5 mouse cellular contexts compared by ENCODE assay signal in the genomic region with DNA sequence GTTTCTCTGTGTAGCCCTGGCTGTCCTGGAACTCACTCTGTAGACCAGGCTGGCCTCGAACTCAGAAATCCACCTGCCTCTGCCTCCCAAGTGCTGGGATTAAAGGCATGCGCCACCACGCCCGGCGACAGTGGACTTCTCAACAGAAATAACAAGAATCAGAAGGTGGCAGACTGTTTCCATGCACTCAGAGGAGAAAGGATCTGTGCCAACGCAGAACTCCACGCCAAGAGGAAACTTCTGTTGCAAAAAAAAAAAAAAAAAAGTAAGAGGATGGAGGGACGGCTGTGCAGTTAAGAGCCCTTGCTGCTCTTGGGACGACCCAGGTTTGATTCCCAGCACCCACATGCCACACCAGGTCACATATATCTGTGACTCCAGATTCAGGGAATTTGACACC. TPM values are rescaled to one million over a fixed set of nuclear protein-coding genes. Genes with fewer than 3 reads are reported as not detected.
"Had no signal": no experiment of that assay in that cellular context is flagged by ENCODE, and none has a peak within 500 bp of the region (broad histone marks: within the 10 kb centered on the region; RNA-seq: fewer than 3 reads in every experiment).

No protein-coding gene starts in this region.

RNA-seq across cellular contexts. Expression of gene Itga11, which starts 16.7 kb away (rescaled TPM):
- total RNA-seq: megakaryocyte progenitor cell, adult 5-6 weeks; megakaryocyte, adult 5-6 weeks; megakaryocyte-erythroid progenitor cell, adult 5-6 weeks; monocyte, adult 5-6 weeks had no signal
- polyA plus RNA-seq: macrophage had no signal
